Mouse (Mus musculus) right cerebral cortex, postnatal 36 days (tissue): Measurements from ENCODE around the gene Slc34a2.

Source experiments
- DNase-seq, 2 experiments: peaks; one replicate each; pipeline ENCODE4 v3.0.0; 2022; ENCODE audit warnings: low spot score in 2 of 2, mixed read lengths in 1 of 2

The Slc34a2 gene

DNA sequence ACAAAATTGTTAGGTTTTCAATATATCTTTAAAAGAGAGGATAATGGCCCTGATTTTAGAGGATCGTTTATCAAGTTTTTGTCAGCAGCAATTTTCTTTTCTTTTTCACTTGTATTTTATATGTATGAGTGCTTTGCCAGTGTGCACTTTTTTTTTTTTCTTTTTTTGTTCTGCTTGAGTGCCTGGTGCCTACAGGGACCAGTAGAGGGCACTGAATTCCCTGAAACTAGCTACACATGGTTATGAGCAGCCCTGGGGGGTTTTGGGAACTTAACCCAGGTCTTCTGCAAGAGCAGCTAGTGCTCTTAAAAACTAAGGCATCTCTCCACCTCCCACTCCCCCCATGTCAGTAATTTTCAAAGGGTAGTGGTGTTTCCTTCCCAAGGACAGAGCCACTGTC lies 70.8 kb downstream of the Slc34a2 start:
- no peak for DNase-seq

DNA sequence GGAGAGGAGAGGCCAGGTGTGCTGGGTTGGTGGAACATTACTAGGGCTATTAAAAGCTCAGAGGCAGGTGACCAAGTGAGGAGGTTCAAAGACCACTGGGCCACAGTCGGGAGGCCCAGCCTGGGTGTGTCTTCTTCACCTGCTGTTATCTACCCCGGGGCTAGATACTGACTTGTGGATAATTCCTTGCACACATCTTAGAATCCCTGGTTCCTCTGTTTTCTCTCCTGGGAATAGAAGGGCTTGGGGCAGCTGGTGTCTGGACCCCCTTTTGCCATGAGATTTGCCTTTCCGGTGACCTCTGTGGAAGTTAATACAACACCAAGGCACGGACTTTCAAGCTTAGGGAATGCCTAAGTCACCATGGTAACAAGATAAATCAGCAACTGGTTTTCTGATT lies 72.3 kb downstream of the Slc34a2 start:
- DNase-seq = no peak

DNA sequence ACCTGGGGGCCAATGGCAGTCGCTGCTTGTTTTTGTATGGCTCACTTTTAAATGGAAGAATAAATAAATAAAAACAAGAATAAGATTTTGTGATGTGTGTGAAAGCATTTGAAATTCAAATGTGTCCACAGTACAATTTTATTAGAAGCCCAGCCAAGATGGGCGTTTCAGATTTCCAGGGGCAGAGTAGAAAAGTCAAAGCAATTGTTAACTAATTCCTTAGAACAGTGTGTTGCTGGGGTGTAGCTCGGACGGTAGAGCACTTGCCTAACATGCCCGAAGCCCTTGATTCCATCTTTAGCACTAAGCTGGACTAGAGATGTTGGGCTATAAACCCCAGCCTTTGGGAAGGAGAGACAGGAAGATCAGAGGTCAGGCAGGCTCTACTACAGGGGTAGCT lies 73.2 kb downstream of the Slc34a2 start:
- DNase-seq = no peak

DNA sequence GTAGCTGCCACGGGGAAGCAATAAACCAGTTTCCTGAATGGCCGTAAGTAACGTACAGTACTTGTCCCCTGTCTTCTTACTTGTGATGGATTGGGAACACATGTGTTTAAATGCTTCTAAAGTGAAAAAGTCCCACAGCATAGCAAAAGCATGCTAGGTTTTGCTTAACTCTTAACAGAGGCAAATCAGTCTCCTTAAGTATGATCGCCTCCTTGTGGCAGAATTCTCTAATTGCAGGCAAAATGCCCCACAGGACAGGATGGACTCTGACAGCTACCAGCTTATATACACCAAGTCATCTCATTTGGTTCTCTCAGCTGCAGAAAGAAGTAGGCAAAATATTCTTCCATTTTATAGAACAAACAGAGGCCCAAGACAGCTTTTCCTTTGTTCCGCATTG lies 75.1 kb downstream of the Slc34a2 start:
- DNase-seq = no peak

DNA sequence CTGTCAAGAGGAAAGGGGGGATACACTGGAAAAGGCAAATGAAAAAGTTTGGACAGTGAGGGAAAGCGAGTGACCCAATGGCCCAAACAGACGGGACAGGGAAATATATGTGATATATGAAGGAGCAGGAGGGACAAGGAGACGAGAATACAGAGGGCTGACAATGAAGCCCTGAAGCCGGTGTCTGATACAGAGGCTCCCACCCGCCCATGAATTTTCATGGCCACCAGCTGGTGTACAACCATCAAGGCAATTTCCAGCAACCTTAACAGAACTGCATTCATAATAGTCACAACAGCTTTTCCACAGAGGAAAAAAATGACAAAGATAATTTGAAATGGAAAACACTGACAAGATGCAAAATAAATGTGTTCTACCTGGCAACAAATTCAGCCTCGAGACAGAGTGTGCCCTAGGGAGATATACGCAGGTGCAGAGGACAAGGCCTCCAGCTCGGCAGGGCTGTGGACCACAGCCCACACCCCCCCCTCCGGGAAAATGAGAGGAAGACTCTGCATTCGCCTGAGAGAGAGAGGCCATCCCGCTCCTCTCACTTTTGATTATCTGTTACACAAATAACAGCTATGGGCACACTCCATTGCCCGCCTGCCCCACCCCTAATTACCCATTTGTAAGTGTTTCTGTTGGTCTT lies 76.9 kb downstream of the Slc34a2 start:
- DNase-seq = no peak

DNA sequence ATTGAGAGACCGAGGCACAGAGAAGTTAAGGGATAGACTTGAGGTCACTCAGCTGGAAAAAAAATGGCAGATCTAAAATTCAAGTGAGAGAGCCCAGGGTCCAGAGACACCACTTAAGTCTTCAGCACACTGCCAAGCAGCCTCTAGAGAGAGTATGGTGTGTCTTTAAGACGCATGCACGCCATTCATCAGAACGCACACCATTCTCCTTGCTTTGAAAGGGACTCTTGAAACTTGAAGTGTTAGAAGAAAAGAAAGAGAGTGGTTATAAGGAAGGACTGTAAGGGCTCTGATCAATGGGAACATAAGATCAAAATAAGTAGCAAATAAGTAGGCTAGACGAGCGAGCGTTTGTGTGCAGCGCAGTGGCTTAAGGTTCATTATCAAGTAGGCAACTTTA lies 80.3 kb downstream of the Slc34a2 start:
- DNase-seq = no peak

DNA sequence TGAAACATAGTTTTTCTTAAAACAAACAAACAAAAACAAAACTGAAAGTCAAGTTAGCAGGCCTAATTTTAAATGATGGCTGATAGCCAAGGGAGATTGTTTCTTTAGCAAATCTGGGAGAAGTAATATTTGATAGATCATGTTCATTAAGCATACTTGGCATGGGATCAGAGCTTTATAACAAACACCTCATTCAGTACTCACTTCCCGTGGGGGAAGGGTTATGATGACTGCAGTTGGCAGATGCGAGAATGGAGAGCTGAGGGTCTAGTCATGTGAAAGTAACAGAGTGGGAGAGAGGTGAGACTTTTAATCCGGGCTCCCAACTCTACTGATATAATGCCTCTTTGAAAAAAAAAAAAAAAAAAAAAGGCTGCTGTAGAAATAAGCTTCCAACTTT lies 81.8 kb downstream of the Slc34a2 start:
- no peak for DNase-seq
